Mouse (Mus musculus): ENCODE data around the gene Pik3r2.
"Not testable (repeated sequence)": the region's sequence is repeated elsewhere in the genome, so short reads cannot be mapped to it uniquely, and the experiment has no call there.

Gene Pik3r2

GRCm38 (mm10) chr8:70776496-70777444, at the start of gene Pik3r2:
TSS of gene Pik3r2 (minus strand) at chr8:70776713.
- DNase-seq (ENCODE audit: low read depth, low spot score) = peak; percentile 98

GRCm38 (mm10) chr8:70825816-70826215, 49.3 kb upstream of the Pik3r2 start:
- no peak for DNase-seq (ENCODE audit: low read depth, low spot score)

- DNase-seq (ENCODE audit: low read depth, low spot score) = no peak
These were observed 47.3 kb upstream of the Pik3r2 start for GRCm38 (mm10) chr8:70823802-70824201.

GRCm38 (mm10) chr8:70822594-70822993, 46.1 kb upstream of the Pik3r2 start:
- not testable (repeated sequence) for DNase-seq (ENCODE audit: low read depth, low spot score)

- no peak for DNase-seq (ENCODE audit: low read depth, low spot score)
These were observed 45.5 kb upstream of the Pik3r2 start for GRCm38 (mm10) chr8:70821992-70822391.

GRCm38 (mm10) chr8:70821399-70821962, 45.0 kb upstream of the Pik3r2 start:
- peak; percentile 65 for DNase-seq (ENCODE audit: low read depth, low spot score)

GRCm38 (mm10) chr8:70820101-70820935, 43.8 kb upstream of the Pik3r2 start:
- no peak for DNase-seq (ENCODE audit: low read depth, low spot score)

- DNase-seq (ENCODE audit: low read depth, low spot score) = no peak
These were observed 40.2 kb upstream of the Pik3r2 start for GRCm38 (mm10) chr8:70816679-70817078.

GRCm38 (mm10) chr8:70812885-70813284, 36.4 kb upstream of the Pik3r2 start:
- DNase-seq (ENCODE audit: low read depth, low spot score) = no peak

- DNase-seq (ENCODE audit: low read depth, low spot score) = no peak
These were observed 35.5 kb upstream of the Pik3r2 start for GRCm38 (mm10) chr8:70812055-70812454.

- no peak for DNase-seq (ENCODE audit: low read depth, low spot score)
These were observed 34.6 kb upstream of the Pik3r2 start for GRCm38 (mm10) chr8:70810962-70811680.

GRCm38 (mm10) chr8:70808955-70809701, 32.6 kb upstream of the Pik3r2 start:
- no peak for DNase-seq (ENCODE audit: low read depth, low spot score)

GRCm38 (mm10) chr8:70808239-70808638, 31.7 kb upstream of the Pik3r2 start, which contains the start of gene Il12rb1:
TSS of gene Il12rb1 (plus strand) at chr8:70808449.
- DNase-seq (ENCODE audit: low read depth, low spot score) = no peak

- DNase-seq (ENCODE audit: low read depth, low spot score) = no peak
These were observed 30.8 kb upstream of the Pik3r2 start for GRCm38 (mm10) chr8:70807304-70807703.

GRCm38 (mm10) chr8:70806541-70806940, 30.0 kb upstream of the Pik3r2 start:
- no peak for DNase-seq (ENCODE audit: low read depth, low spot score)

GRCm38 (mm10) chr8:70804481-70805206, 28.1 kb upstream of the Pik3r2 start, which contains the start of gene Mast3:
TSS of gene Mast3 (minus strand) at chr8:70805054.
- peak; percentile 75 for DNase-seq (ENCODE audit: low read depth, low spot score)

- DNase-seq (ENCODE audit: low read depth, low spot score) = no peak
These were observed 27.4 kb upstream of the Pik3r2 start for GRCm38 (mm10) chr8:70803761-70804480.

- DNase-seq (ENCODE audit: low read depth, low spot score) = no peak
These were observed 26.4 kb upstream of the Pik3r2 start for GRCm38 (mm10) chr8:70802786-70803510.

All from skeletal muscle tissue, adult 2 months (tissue).